Mouse (Mus musculus) CH12.LX (cell line): Measurements from ENCODE around the gene Nfic. TPM values are rescaled to one million over a fixed set of nuclear protein-coding genes. Genes with fewer than 3 reads are reported as not detected.
A peak's percentile ranks its signal among the peaks of the same experiment; 100 is the strongest.

Source experiments
- DNase-seq: peaks from one replicate; pipeline ENCODE4 v3.0.0-alpha.2; 2013; ENCODE audit errors: extremely low read depth
- H3K27ac ChIP-seq: 2 replicates; pipeline ENCODE4 v1.5.1; 2012; ENCODE audit warnings: low read depth, mild to moderate bottlenecking, control low read depth, moderate library complexity; ENCODE audit not compliant: insufficient read depth
- H3K27me3 ChIP-seq: replicated peaks from 2 replicates; pipeline ENCODE3; 2012; ENCODE audit warnings: inconsistent platforms
- H3K36me3 ChIP-seq, 2 experiments: replicated peaks in 1 of 2; 2 replicates each; pipeline versions ENCODE3 to v1.6.1; 2012; ENCODE audit warnings: inconsistent platforms in 1 of 2, low read length in 1 of 2, mild to moderate bottlenecking in 1 of 2, mixed read lengths in 1 of 2, moderate library complexity in 1 of 2; ENCODE audit not compliant: control insufficient read depth in 1 of 2, insufficient read depth in 1 of 2
- H3K4me1 ChIP-seq, 2 experiments: 2 replicates each; pipeline ENCODE4 v1.6.1; 2012; ENCODE audit warnings: inconsistent platforms in 1 of 2, moderate library complexity in 1 of 2; ENCODE audit not compliant: insufficient read depth in 2 of 2, control insufficient read depth in 1 of 2
- H3K4me2 ChIP-seq: 2 replicates; pipeline ENCODE4 v1.6.1; 2012; ENCODE audit warnings: low read depth, mild to moderate bottlenecking, control low read depth; ENCODE audit not compliant: poor library complexity, insufficient read depth, severe bottlenecking
- H3K4me3 ChIP-seq, 3 experiments: fragments of 150-350 bp in 1 of 3; sonication (generic) in 1 of 3; replicated peaks in 1 of 3; 2 replicates each; pipeline versions ENCODE3 to v1.5.1; 2011 to 2012; ENCODE audit warnings: low read depth in 2 of 3, low read length in 2 of 3, mild to moderate bottlenecking in 2 of 3, moderate library complexity in 2 of 3, control low read depth in 1 of 3, improper control_type of control experiment in 1 of 3, inconsistent platforms in 1 of 3, mixed read lengths in 1 of 3; ENCODE audit not compliant: poor library complexity in 1 of 3
- H3K79me2 ChIP-seq: replicated peaks from 2 replicates; pipeline ENCODE4 v1.6.1; 2012; ENCODE audit warnings: mild to moderate bottlenecking, moderate library complexity; ENCODE audit not compliant: control insufficient read depth, poor library complexity, insufficient read depth, severe bottlenecking; ENCODE audit errors: extremely low read depth
- H3K9ac ChIP-seq: 2 replicates; pipeline ENCODE4 v1.6.1; 2012; ENCODE audit warnings: low read depth, mild to moderate bottlenecking, control low read depth, moderate library complexity; ENCODE audit not compliant: insufficient read depth
- H3K9me3 ChIP-seq: replicated peaks from 2 replicates; pipeline ENCODE3; 2012; ENCODE audit warnings: low read length, inconsistent platforms, mixed read lengths
- ELF1 ChIP-seq: IDR thresholded peaks from 2 replicates; pipeline ENCODE4 v1.6.1; 2014; ENCODE audit warnings: low read depth, mild to moderate bottlenecking, inconsistent platforms, low read length, improper control_type of control experiment
- EP300 ChIP-seq: IDR thresholded peaks from 2 replicates; pipeline ENCODE4 v1.6.1; 2011; ENCODE audit warnings: low read length, improper control_type of control experiment
- IRF4 ChIP-seq: IDR thresholded peaks from 2 replicates; pipeline ENCODE4 v1.6.1; 2014; ENCODE audit warnings: low read depth, mild to moderate bottlenecking, inconsistent platforms, low read length, improper control_type of control experiment
- JUN ChIP-seq: IDR thresholded peaks from 2 replicates; pipeline ENCODE4 v1.6.1; 2011; ENCODE audit warnings: low read depth, mild to moderate bottlenecking, low read length, improper control_type of control experiment, moderate library complexity; ENCODE audit not compliant: insufficient read depth
- JUND ChIP-seq: conservative IDR thresholded peaks from 2 replicates; pipeline ENCODE4 v1.6.1; 2011; ENCODE audit warnings: low read depth, low read length, improper control_type of control experiment
- MAFK ChIP-seq: IDR thresholded peaks from 2 replicates; pipeline ENCODE4 v1.6.1; 2011; ENCODE audit warnings: low read length, improper control_type of control experiment; ENCODE audit not compliant: insufficient replicate concordance
- MXI1 ChIP-seq: IDR thresholded peaks from 2 replicates; pipeline ENCODE4 v1.6.1; 2011; ENCODE audit warnings: mild to moderate bottlenecking, low read depth, low read length, improper control_type of control experiment
- PAX5 ChIP-seq: IDR thresholded peaks from 2 replicates; pipeline ENCODE4 v1.6.1; 2012; ENCODE audit warnings: low read length, inconsistent platforms, mixed read lengths
- POLR2AphosphoS2 ChIP-seq: IDR thresholded peaks from 2 replicates; pipeline ENCODE4 v1.6.1; 2011; ENCODE audit warnings: low read depth, low read length, improper control_type of control experiment
- RAD21 ChIP-seq: IDR thresholded peaks from 2 replicates; pipeline ENCODE4 v1.6.1; 2011; ENCODE audit warnings: low read depth, mild to moderate bottlenecking, low read length, improper control_type of control experiment, moderate library complexity
- SIN3A ChIP-seq: IDR thresholded peaks from 2 replicates; pipeline ENCODE4 v1.6.1; 2012; ENCODE audit warnings: low read length, improper control_type of control experiment, inconsistent platforms
- TCF12 ChIP-seq: IDR thresholded peaks from 2 replicates; pipeline ENCODE4 v1.6.1; 2014; ENCODE audit warnings: low read depth, mild to moderate bottlenecking, inconsistent platforms, low read length, improper control_type of control experiment
- USF1 ChIP-seq: IDR thresholded peaks from 2 replicates; pipeline ENCODE4 v1.6.1; 2014; ENCODE audit warnings: low read depth, mild to moderate bottlenecking, inconsistent platforms, low read length, improper control_type of control experiment
- USF2 ChIP-seq: conservative IDR thresholded peaks from 2 replicates; pipeline ENCODE4 v1.6.1; 2011; ENCODE audit warnings: low read depth, low read length, improper control_type of control experiment
- ZC3H11A ChIP-seq: IDR thresholded peaks from 2 replicates; pipeline ENCODE4 v1.6.1; 2012; ENCODE audit warnings: low read depth, mild to moderate bottlenecking, inconsistent platforms, low read length, improper control_type of control experiment
- ZKSCAN1 ChIP-seq: IDR thresholded peaks from 2 replicates; pipeline ENCODE4 v1.6.1; 2012; ENCODE audit warnings: low read depth, inconsistent platforms, low read length, improper control_type of control experiment, borderline replicate concordance
- dilution Hi-C: fragments of 300-500 bp; cut with MboI; formaldehyde crosslinking; loops from 2 replicates; pipeline ENCODE4 v1.14.3; 2020; ENCODE audit warnings: low sequenced_read_pairs; ENCODE audit not compliant: extremely low pct_unique_long_range_greater_than_20kb, extremely low pct_ligation_motif_present
- in situ Hi-C: fragments of 300-500 bp; cut with MboI; formaldehyde crosslinking; loops from 3 replicates; pipeline ENCODE4 v1.14.3; 2019; ENCODE audit warnings: low sequenced_read_pairs, low pct_ligation_motif_present, low pct_unique_long_range_greater_than_20kb, mixed read lengths
- polyA plus RNA-seq: library from polyadenylated mRNA; unstranded; fragments of >175 nt; gene quantifications from 2 replicates; pipeline ENCODE4 v1.2.1, GENCODE M21; 2012; ENCODE audit warnings: low read depth; ENCODE audit not compliant: insufficient read length
- total RNA-seq, 2 experiments: library from RNA; depleted of rRNA; stranded (reverse); fragments of 300-350 nt in 1 of 2; fragments of >200 nt in 1 of 2; gene quantifications; 2 replicates each; pipeline ENCODE4 v1.2.3; 2012 to 2014

Nfic gene
- total and polyA plus RNA-seq, 3 experiments: 0.07 to 4.7 (median 4.0) TPM

DNA sequence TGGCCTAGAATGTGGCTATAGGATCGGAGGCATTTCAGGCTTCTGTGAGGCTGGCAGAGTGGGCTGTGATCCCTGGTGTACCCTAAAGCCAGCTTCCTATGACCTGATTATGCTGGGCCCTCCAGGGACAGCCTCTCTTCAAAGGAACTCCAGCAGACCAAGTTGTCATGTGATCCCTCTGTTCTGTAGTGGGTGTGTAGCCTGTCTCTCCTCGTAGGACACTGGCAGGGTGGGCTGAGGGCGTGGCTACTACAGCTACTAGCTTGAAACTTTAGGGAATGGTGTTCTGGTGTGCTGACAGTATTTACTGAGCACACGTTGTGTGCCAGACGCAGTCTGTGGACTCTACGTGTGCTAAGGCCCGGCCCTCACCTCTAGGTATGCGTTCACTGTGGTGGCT is 94.7 kb downstream of the Nfic start:
- Histone ChIP-seq H3K27me3 (no peaks in the 10 kb centered on the region), H3K36me3 (peaks cover 43 to 63% of the 10 kb centered on the region in 2 experiments), H3K9ac (no peak overlapping the region), H3K4me3 (no peak overlapping the region), H3K9me3 (no peaks in the 10 kb centered on the region), H3K79me2 (no peaks in the 10 kb centered on the region; the same call in 1 of the 2 replicates), H3K27ac (0 out of 2 replicates have a peak overlapping the region, but pooled peaks have one; percentile 12), H3K4me2 (no peak overlapping the region), H3K4me1 (peaks cover 45 to 82% of the 10 kb centered on the region in 2 experiments)
- TF ChIP-seq JUN (no peak), POLR2AphosphoS2 (no peak)
- dilution Hi-C loops: no loop called here
- no peak for DNase-seq
- in situ Hi-C loops: no loop called here

DNA sequence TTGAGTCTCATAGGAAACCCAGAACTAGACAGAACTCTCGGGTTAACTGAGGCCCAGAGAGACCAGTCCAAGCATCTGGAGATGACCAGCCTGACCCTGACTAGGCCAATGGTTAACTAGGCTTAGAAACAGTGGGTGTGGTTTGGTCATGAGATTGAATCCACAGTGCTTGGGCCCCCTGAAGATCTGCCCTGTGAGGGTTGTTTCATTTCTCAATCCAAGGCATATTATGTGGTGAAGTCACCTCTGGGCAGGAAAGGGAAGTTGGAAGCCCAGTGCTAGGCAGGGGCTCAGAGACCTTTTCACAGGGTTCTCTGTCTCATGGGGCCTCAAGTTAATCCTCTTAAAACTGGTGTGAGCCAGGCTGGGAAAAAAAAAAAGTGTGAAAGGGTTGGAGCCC is 96.6 kb downstream of the Nfic start:
- no peak overlapping the region for H3K27ac ChIP-seq
- no peaks in the 10 kb centered on the region for H3K9me3 ChIP-seq
- H3K4me2 ChIP-seq: peak overlapping the region; percentile 74
- dilution Hi-C loops: no loop called here
- no peaks in the 10 kb centered on the region; the same call in 1 of the 2 replicates for H3K79me2 ChIP-seq
- H3K4me1 ChIP-seq: peaks cover 35 to 80% of the 10 kb centered on the region in 2 experiments
- peak overlapping the region in 1 of 3 experiments; percentile 92 for H3K4me3 ChIP-seq
- no peaks in the 10 kb centered on the region for H3K27me3 ChIP-seq
- H3K9ac ChIP-seq: no peak overlapping the region
- TF ChIP-seq ZC3H11A (no peak), EP300 (no peak), SIN3A (no peak), POLR2AphosphoS2 (no peak), PAX5 (no peak), ELF1 (no peak), JUND (no peak), TCF12 (no peak), USF1 (no peak), USF2 (no peak), IRF4 (no peak), MXI1 (no peak), ZKSCAN1 (no peak), MAFK (no peak), RAD21 (no peak)
- DNase-seq: no peak
- peaks cover 26 to 45% of the 10 kb centered on the region in 2 experiments for H3K36me3 ChIP-seq
- in situ Hi-C loops: loop anchor here (10.0 kb wide), 1 partner anchor 164 kb away; no protein-coding TSS in a partner anchor
